Mouse (Mus musculus) bone marrow macrophage, adult 2 months (primary cell): ENCODE data around the gene Rin3.

Experiments used
- CTCF ChIP-seq: IDR thresholded peaks from 2 replicates; pipeline ENCODE4 v1.5.1; 2012; ENCODE audit warnings: low read depth, mild to moderate bottlenecking, low read length, moderate library complexity
- POLR2A ChIP-seq: IDR thresholded peaks from 2 replicates; pipeline ENCODE4 v1.6.1; 2012; ENCODE audit warnings: mild to moderate bottlenecking, low read depth, low read length, borderline replicate concordance

DNA sequence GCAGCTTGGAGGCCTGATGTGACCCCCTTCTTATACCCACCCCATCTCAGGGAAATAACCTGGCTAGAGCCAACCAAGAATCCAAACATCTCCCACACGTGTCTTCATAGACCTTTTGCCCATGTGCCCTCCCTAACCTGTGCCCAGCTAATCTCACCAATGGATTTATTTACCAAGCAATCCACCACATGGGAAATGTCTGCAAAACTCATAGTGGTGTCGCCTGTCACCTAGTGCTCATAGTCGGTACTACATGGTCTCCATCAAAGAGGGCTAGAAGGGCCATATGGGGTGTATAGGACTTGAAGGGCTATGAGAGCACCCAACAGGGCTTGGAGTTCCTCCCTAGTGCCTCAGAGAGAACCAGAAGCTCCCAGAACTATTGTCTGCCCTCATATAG lies 102.0 kb downstream of the Rin3 start:
- TF ChIP-seq CTCF (peak; percentile 6; the same call in 1 of the 2 replicates), POLR2A (no peak)
